Mouse (Mus musculus) skeletal muscle tissue, adult 2 months (tissue): ENCODE measurements around the gene Pspn.

ENCODE experiments used
- DNase-seq: peaks from one replicate; pipeline ENCODE4 v3.0.0-alpha.2; 2012; ENCODE audit warnings: low read depth, low spot score

Pspn gene

DNA sequence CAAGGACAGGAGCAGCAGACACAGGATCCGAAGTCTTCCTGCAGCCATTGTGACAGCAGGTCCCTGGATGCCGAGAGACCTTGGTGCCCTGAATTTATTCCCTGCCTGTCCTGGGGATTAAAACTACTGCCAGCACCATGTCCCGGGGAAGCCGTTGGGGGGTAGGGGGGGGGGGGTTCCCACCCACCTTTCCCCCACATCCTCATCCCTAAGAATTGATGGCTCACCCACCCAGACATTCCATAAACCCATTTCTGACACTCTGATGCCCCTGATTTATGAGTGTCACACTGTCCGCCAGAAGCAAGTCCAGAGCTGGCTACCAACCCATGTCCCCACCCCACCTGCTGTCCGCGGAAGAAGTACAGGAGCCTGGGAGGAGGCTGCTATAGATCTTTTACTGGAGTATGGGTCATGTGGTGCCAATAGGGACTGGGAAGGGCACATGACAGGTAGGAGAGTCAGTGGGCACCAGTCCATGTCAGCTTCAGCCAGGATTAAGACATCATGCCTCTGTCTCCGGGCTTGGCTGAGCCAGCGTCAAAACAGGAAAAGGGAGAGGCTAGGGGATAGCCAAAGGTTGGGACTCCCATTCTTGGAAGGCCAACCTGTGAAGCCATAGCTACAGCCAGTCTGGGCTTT, at the start of gene Pspn:
Gene Pspn (minus strand): TSS at position 51 of the 642 bp plus-strand sequence.
- DNase-seq = no peak

DNA sequence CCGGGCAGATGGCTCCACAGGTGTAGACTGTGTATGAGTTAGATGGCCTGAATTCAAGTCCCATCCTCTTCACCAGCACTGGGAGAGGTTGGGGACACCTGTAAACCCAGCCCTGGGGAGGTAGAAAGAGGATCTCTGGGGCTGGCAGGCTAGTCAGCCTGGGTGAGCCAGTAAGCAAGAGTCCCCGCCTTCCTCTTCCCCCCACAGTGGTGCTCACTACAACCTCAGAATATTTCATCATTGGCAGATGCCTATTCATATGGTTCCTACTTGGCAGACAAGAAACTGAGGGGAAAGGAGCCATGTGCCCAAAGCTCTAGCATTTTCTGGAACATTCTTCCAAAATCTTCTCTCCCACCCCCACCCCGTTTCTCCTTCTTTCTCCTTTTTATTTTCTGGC, 49.0 kb upstream of the Pspn start:
- DNase-seq = no peak

DNA sequence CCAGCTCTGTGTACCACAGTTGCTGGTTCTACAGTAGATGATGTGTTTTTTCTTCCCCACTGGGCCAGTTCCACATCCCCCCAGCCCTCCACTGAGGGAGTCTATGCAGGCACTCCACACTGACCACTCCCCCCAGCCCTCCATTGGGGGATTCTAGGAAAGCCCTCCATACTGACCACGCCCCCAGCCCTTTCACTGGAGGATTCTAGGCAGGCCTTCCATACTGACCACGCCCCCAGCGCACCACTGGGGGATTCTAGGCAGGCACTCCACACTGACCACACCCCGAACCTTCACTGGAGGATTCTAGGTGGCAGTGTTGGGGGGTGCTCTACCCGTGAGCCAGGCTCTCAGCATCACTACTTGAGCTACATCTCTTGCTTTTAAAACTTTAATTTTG, 47.6 kb upstream of the Pspn start:
- DNase-seq = no peak

DNA sequence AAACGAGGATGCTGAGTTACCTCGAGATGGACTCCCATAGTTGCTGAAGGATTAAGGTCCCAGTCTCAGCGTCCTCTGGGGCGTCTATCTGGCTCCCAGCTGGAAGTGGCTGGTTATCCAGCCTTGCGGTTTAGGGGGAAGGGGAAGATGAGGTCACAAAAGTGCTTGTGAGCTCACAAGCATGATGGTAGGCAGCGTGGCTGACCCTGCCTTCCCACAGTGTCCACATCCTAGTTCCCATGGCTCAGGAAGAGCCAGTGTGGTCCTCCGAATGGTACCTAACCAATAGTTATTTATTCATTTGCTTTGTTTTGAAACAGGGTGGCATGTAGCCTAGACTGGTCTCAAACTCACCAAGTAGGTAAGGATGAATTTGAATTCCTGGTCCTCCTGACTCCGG, 41.7 kb upstream of the Pspn start, which contains the start of gene Slc25a41:
Gene Slc25a41 (minus strand): TSS at position 101 of the 400 bp plus-strand sequence.
- no peak for DNase-seq

DNA sequence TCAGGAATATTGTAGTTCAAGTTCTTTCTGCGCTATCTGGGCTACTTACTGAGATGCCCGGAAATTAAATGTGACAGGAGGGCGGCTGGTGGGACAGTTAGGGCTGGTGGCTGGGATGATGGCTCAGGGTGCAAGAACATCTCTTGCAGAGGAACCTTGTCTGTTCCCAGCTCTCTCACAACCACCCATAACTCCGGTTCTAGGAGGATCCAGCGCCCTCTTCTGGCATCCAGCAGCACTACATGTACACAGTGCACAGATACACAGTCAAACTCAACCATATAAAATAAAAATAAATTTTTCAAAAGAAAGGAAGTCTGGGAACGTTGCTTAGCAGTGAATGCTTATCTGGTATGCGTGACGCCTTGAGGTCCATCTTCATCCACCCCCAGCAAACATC, 39.2 kb upstream of the Pspn start:
- no peak for DNase-seq

DNA sequence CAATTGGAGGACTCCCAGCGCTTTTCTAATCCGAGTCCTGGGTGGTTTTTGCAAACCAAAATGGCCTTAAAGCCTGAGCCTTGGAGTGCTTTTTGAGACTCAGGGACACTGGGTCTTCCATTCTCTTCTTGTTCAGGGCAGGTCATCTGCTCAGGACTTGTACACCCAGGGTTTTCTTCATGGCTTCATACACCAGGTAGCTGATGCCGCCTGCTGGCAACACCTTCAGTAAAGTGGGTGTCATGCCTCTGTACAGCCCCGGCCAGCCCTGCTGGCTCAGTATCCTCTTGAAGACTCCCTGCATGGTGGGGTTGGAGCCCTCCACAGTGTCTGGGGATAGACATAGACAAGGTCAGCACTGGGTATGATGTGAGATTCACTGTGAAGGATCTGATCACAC, 33.0 kb upstream of the Pspn start:
- no peak for DNase-seq

DNA sequence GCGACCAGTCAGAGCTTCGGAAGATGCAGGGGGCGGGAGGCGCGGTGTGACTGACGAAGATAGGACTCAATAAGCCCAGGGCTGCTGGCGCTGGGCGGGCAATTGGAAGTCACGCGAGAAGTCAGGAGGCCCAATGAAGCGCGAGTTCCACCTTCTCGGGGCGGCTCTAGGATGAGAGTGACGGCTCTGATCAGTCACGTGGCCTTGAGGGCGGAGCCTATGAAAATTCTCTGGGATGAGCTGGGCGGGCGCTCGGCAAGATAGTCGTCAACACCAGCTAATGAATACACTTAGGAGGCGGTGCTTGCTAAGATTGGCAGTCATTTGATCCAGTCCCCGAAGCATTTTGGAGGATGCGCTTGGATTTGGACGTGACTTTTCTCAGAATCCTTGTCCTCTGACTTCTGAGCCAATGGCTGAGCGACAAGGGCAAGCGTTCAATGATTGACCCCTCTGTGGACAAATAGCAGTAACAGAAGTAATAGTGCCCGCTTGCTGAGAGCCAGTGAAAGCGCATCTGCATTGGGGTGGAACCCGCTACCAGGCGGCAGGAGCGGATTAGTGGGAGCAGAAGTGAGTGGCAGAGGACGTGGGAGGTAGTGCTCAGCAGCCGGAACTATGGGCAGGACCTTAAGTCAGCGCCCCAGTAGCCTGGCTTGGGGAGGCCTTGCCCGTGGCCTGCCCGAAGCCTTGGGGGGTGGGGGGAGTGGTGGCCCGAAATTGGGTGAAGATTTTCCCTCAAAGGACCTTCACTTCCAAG, 32.0 kb upstream of the Pspn start:
- peak; percentile 100 for DNase-seq

DNA sequence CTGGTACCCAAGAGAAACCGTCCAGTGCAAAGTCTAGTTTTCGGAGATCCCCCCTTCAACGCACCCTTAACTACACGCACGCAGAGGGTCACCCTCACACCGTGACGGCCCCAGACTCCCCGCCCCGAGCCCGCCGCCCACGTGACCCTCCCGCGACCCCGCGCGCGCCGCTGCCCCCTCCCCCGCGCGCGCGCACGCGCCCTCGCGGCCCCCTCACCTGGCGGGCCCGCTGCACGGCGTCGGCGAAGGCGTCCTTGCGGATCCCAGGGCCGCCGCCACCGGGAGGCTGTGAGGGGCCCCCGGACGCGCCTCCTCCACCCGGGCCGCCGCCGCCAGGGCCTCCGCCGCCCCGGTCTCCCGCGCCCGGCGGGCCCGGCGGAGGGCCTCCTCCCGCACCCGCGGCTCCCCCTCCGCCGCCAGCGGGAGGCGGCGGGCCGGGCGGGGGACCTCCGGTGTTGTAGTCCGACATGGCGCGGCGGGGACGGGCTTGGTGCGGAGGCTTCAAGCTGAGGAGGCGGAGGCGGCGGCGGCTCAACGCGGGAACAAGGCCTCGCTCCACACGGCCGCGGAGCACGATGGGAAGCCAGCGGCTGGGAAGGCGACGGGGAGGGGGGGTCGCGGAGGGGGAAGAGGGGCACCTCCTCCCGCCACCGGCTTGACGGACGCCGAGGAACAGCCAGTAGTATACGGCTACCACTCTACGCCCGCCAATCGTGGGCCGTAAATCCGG, 31.3 kb upstream of the Pspn start, which contains the start of gene Khsrp:
Gene Khsrp (minus strand): TSS at position 592 of the 730 bp plus-strand sequence.
- DNase-seq = no peak

DNA sequence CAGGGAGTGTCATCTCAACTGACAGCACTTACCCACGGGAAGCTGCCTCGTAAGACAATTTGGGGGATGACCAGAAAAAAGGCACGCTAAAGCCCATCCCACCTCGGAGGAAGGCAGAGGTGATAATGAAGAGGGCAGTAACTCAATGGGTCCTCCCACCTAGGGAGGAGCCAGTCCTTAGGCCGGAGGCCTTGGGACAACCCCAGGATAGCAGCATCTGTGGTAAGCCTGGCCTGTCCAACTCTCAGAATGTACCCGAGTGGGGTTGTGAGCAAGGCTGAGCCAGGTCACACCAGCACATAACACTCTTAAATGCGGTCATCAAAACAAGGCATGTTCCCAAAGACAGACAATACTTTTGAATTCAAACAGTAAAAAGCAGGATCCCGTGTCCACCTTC, 29.9 kb upstream of the Pspn start:
- no peak for DNase-seq

DNA sequence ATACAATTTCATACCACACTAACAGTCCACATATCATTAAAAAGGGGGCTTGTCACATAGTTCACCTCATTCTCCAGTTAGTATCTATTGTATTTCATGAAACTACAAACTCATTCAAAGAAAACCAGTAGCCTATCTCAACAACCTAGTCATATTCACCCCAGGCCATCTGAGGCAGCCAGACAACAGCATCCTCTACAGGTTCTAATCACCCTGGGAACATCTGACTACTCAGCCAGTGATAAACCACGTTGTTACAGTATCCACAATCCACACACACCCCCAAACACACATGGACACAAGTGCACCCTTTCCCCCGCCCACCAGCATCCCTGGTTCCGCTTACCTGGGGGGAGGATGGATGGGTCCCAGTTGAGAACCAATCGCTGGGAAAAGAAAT, 27.7 kb upstream of the Pspn start:
- no peak for DNase-seq

DNA sequence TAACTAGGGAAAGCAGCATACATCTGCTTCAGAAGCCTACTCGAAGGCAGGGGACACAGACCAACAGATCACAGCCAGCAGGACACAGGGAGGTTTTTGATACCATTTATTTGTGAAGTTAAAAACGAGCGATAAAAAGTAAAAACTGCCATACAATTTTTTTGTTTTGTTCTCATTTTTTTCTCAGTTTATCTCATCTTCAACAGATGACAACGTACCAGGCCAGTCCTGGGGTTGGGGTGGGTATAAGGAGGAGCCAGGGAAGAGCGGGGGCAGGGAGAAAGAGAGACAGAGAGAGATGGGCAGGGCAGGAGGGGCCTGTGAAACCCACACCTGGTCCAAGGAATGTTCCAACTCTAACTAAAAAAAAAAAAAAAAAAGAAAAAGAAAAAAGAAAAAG, 21.1 kb upstream of the Pspn start:
- DNase-seq = no peak

DNA sequence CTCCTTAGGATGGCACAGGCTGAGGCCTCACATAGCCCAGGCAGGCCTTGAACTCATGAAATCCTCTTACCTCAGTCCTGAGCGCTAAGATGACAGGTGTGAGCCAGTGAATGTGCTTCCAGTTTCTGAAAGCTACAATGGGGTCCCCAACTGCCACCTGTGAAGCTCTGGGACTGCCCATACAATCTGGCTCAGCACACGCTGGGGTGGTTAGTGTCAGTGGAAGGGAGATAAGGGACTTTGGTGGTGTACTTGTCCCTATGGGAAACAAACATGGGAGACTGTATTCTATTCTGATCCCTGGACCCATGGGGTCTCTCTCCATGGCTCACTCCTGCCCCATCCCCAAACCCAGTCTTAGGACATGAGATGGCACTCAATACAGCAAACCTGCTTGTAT, 19.9 kb upstream of the Pspn start:
- no peak for DNase-seq

DNA sequence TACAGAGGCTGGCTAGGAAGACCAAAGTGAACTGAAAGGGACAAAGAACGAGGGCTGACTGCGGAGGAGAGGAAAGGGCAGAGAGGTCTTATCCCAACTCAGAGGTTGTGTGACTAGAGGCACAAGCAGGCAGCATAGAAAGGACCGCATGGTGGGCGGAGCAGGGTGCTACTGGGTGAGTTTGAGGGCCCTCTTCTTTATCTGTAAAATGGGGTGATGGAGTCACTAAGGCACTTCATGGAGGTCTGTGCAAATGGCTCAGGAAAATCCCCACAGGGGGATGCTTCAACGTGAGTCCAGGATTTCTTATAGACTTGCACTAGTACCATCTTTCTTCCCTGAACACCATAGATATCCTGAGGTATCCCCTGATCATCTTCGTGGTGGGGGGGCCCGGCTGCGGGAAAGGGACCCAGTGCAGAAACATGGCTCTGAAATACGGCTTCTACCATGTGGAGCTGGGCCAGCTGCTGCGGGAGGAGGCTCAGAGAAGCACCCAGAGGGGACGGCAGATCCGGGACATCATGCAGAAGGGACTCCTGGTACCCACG, 12.5 kb upstream of the Pspn start:
- DNase-seq = no peak

DNA sequence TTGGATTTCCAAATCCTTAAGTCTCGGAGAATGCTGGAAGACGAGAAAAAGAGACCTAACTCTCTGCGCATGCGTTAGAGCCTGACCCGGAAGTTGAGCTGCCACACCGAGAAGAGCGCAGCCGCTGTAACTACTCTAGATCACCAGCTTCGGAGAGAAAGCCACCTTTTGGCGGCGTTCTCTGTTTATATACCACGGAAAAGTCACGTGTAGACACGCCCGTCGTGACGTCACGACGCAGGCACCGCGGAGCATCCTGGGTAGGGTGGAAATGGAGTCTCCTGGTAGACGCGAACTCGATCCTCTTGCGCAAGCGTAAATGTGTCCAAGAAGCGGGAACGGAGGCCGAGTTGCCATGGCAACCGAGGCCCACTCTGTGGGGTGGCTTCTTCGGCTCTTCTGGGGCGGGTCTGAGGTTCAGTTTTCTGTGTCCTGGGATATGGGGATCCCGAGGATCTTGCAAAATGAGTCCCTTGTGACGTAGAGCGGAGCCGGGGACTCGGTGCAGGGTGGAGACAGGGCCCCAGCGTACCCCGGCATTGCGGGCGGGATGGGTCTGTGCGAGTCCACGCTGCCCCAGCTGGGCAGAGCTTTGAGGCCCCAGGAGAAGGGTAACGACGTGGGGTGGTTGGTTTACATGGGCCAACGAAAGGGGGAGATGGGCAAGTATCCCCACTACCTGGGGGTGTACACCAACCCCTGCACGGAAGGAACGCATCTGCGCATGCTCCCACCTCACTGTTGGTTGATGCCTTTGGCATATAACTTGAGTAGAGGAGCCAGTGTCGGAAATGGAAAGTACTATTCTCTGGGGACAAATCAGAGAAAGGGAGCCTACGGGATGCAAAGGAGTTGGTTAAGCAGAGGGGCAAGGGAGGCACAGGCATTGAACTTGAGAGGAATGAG, 11.7 kb upstream of the Pspn start, which contains the start of the genes Gtf2f1 and Gm17949:
Gene Gtf2f1 (minus strand): TSS at position 53 of the 906 bp plus-strand sequence.
Gene Gm17949 (plus strand): TSS at position 234 of the 906 bp plus-strand sequence.
- DNase-seq = peak; percentile 100

DNA sequence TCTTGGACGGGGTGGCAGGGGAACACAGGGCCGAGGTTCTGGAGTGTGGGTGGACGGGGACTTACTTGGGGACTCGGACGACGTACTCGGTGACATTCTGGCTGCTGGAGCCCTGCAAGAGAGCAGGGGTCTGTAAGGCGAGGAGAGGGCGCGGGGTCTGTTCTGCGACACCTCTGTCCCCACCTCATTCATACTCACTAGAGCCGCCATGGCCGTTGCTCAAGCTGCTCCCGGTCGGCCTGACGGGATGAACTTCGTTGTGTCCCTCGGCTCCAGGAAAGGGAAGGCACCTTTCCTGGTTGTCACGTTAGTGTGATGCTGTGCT, 11.1 kb upstream of the Pspn start:
- DNase-seq = no peak

DNA sequence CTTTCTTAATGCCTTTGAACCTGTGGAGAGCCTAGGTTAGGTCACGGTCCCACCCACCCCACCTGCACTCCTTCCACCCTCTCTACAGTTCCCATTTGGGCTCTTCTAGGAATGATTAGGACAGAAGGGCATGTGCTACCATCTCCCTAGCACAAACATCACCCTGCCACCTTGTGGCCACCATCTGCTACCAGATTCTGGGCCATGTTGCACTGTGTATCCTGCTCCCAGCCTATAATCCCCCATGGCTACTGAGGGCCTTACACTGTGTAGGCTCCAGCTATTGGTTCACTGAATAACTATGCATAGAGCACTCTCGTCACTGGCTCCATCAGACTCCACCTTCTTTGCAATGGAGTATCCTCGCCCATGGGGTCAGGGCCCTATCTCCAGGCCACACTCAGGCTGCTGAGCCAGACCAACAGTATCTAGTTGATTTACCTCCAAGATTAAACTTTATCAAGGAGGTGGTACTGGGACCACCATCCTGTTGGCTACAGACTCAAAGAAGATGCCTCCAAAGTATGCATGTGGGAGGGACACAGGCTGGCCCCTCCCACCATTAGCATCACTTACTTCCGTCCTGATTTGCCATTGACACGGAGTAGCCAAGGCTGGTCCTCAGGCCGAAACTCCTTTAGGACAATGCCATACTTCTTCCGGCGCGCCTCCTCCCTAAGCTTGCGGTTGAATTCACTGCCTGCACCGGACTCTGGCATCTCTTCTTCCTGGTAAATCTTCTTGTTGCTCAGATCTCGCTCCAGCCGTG, 7.5 kb upstream of the Pspn start:
- DNase-seq = no peak

DNA sequence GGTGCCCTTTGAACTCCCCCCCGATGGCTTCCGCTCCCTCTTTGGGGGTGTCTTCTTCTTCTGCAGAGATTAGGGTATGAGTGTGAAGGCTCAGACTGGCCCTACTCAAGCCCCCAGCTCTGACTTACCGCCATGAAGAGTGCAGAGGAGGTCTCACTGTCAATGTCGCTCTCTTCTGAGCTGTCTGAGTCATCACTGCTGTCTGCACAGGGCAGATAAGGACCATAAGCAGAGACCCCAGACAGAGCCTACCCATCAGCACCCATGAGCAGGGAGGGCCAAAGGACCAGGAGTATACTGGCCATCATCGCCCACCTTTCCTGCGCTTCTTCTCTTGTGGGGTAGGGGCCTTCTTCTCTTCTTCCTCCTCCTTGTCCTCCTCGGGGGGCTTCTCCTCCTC, 4.2 kb upstream of the Pspn start:
- DNase-seq = no peak

DNA sequence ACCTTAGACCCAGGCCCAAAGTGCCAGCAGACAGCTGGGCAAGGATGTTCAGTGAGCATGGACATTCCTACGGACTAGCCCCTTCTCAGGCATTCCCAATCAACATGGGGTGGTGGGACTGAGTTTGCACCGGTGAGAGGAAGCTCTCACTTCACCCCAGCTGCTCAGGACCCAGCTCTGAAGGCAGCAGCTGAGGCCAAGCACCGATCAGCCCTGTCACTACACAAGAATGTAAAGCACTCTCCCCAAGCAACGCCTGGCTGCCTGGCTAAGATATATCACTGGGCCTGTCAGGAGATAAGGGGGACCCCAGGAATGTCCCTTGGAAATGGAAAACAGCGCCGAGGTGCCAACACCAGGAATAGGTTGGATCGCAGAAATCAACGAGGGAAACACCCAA, 1.4 kb upstream of the Pspn start:
- no peak for DNase-seq

DNA sequence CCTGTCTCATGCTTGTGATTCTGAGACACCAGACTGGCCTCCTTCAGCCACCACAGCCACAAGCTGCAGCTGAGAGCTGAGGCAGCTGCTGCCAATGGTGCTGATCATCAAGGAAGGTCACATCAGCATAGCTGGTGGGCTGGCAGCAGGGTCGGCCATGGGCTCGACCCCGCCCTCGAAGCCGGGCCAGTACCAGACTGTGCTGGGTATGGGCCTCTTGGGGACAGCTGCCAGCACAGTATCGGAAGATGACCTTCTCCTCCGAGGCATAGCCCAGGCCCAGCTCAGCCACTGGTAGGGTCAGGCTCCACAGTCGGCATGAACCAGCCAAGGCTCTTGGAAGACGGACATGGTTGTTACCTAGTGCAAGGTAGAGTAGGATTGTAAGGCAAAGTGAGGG, 404 bp downstream of the Pspn start:
- no peak for DNase-seq

DNA sequence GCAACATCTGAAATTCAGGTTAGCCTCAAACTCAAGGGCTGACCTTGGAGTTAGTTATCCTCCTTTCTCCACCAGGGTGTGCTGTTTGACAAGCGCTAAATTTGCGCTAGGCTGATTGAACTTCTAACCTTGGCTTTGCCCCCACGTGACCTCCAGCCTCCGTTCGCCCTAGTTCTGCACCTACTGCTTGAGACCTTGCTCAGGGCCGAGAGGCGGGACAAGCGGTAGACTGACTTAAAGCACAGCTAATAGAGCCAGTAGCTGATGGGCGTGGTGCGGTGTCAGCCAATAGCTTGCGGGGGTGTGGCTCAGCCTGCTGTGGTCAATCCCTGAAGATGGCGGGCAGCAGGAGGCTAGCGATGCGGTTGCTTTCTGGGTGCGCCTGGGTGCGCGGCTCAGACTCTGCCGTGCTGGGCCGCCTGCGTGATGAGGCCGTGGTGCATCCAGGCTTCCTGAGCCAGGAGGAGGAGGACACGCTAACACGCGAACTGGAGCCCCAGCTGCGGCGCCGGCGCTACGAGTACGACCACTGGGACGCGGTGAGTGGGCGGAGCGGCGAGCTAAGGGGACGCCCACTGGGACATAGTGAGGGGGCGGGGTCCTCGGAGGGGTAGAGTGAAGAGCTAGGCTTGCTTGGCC, 2.7 kb downstream of the Pspn start, which contains the start of gene Alkbh7:
Gene Alkbh7 (plus strand): TSS at position 311 of the 639 bp plus-strand sequence.
- DNase-seq = peak; percentile 98
